Mouse (Mus musculus) kidney, postnatal 14 days (tissue): ENCODE measurements at regions not wholly inside any gene's neighbourhood (a gene's known extent, or its start where the extent isn't known, plus 50 kb on each side); places are given as distances from the start of the nearest gene placed in this dataset.

Experiments
- DNase-seq: peaks from one replicate; pipeline ENCODE4 v3.0.0; 2022; ENCODE audit warnings: mixed read lengths

DNA sequence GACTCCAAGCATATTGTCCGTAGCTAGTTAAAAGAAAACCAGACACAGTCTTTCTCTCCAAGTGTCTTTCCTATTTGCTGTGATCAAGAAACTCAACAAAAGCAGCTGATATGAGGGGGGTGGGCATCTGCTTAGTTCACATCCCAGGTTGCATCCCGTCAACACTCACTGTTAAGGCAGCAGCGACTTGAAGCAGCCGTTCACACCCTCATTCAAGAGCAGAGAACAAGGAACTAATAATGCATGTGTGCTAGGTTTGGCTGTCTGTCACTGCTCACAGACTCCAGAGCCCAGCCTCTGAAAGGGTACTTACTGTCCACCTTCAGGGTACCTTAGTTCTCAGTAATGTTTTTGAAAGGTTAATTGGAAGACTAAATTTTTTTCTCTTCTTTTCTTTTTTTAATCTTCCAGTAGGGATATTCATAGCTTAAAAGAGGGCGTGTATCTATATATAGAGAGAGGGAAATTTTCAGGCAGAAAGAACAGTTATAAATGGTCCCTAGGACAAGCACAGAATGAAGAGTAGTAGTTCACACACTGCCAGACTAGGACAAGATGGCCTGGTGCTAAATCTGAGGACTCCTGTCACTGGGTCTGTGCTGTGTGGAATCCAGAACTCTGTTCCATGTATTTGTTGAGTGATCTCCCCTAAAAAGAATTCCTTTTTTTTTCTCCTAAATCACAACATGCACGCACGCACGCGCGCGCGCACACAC is 199.1 kb upstream of the BB014433 start:
- no peak for DNase-seq

GRCm38 (mm10) chr8:15235410-15235809 is 189.5 kb upstream of the BB014433 start:
- no peak for DNase-seq

GRCm38 (mm10) chr8:15233241-15233640 is 187.4 kb upstream of the BB014433 start:
- DNase-seq: no peak

DNA sequence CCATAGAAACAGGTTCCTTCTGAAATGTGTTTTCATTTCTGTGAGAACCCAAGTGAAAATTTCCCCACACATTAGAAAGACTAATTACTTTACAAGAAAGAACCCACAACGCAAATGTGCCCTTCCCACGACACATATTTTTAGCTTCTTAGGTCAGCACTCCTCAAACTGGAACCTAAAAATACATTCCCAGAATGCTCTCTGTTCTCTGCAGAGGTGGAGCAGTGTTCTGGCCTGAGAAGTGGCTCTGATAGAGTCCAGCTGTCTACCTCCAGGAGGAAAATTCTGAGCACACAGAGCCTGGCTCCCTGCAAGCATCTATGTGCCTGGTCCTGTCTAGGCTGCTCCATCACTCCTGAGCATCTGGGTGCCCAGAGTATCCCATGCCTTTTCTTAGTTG is 184.3 kb upstream of the BB014433 start:
- no peak for DNase-seq

DNA sequence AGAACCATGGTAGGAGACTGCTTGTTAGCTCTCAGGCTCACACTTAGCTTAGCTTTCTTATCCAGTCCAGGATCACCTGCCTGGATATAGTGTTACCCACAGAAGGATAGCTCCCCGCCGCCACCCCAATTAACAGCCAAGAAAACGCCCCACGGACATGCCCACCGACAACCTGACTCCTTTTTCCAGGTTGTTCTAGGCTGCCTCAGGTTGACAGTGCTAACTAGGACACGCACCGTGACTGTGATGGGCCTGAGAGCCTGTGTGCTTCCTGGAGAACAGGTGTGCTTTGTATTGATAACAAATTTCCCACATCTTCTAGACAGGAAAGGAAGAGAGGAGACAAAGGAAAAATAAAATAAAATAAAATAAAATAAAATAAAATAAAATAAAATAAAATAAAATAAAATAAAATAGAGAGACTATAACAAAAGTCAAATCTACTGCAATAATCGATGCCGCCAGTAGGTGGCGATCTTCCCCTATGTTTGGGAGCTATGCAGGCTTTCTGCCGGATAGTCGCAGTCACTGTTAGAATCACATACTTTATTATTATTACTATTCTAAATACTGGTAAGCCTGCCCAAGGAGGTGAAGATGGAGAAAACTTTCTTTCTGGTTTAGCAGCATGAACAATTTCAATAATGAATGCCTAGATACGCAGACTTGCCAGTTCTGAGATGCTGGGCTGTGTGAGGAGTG is 175.5 kb upstream of the BB014433 start:
- DNase-seq: peak; percentile 50

DNA sequence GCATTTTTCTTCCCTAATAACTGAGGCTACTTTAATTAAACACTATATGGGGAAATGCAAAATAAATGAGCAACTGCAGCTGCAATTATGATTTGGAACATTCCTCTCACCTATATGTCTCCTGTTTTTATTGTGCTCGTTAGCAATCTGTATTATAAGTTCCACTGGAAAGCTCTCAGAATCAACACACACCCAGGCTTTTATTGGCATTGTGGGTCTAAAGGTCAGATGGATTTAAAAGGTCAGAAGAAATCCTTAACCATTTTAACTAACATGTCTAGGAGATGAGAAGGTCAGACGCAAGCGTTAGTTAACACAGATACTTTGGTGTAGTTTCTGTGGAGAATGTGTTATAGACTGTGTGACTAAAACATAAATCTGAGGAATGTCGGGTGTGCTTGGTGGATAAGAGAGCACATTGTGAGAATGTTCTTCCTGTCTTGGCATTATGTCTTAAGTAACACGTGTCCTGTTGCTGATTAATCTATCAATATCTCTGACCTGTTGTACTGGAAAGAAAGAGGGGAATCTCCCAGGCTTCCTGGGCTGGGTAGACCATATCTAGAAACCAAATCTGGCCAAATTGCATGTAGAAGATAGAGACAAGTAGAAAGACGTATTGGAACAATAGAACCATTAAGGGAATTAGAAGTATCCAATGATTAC is 164.1 kb upstream of the BB014433 start:
- no peak for DNase-seq

- no peak for DNase-seq
These were observed 155.7 kb upstream of the BB014433 start for GRCm38 (mm10) chr8:15201556-15201955.

DNA sequence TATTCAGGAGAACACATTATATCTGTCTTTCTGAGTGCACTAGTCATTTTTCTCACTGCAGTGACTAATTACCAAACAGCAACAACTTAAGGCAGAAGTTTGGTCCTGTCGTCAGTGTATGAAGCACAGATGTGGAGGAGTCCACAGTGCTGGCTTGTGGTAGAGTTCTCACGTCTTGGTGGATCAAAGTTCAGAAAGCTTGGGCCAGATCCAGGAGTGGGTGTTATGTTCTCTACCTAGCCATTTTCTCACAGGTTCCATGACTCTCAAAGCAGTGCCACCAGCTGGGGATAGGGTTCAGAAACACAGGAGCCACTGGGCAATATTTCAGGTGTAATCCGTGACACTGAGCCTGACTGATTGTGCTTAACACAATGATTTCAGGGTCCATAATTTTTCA is 144.8 kb upstream of the BB014433 start:
- peak; percentile 42 for DNase-seq

DNA sequence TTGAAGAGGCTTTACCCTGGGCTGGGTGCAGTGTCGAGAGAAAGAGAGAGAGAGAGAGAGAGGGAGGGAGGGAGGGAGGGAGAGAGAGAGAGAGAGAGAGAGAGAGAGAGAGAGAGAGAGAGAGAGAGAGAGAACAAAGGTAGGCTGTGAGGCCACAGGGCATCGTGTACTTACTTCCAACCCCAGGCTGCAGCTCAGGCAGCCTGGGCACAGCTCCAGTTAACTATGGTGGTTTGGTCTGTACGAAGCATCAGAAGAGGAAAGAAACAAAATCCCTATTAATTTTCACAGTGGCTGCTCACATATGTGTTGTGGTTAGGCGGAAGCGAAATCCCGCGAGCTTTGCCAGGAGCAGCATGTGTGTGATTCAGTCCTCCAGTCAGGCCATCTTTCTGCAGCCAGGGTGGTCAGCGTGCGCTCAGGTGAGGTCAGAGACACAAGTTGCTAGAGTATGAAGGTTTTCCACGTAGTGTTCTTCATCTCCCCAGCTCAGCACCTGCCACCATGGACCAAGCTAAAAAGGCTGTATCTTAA is 143.3 kb upstream of the BB014433 start:
- no peak for DNase-seq
